Mouse (Mus musculus) skeletal muscle tissue, adult 2 months (tissue): ENCODE measurements around the gene Npdc1.
"Not testable (repeated sequence)": the region's sequence is repeated elsewhere in the genome, so short reads cannot be mapped to it uniquely, and the experiment has no call there.

Source experiments
- DNase-seq: peaks from one replicate; pipeline ENCODE4 v3.0.0-alpha.2; 2012; ENCODE audit warnings: low read depth, low spot score

Gene Npdc1

DNA sequence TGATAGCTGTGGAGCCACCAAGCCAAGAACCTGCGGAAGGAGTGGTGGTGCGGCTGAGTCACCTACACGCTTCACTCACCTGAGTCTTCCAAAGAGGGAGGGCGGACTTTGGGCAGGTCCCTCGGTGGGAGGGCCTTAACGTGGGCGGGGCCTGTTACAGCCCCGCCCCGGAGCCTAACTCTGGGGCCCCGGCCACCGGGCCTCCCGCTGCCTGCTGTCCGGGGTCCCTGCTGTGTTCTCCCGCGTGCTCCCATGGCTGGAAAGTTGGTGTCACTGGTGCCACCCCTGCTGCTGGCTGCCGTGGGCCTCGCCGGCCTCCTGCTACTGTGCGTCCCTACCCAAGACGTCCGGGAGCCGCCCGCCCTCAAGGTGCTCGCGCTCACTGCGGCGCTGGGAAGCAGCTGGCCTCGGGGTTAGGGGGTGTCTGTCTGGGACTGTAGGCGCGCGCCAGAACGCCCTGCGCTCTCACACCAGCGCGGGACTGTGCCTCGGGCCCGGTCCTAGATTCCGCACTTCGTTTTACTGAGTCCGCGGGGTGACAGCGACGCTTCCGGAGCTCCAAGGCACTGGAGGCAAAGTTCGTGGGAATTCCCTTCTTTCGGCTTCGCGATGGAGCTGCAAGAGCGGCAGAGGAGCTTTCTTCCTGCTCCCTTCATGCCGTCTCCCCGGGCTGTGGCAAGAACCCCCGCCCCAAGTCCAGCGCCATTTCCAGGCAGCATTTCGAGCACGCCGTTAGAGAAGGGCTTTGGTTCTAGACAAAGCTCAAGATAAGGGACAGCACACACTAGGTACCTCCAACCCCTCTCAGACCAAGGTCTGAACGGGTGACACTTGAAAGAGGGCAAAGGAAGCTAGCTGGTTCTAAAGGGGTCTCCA, 3.2 kb upstream of the Npdc1 start, which contains the start of gene Entpd2:
TSS of gene Entpd2 (plus strand) at position 154 of the 876 bp plus-strand sequence.
- DNase-seq = no peak

DNA sequence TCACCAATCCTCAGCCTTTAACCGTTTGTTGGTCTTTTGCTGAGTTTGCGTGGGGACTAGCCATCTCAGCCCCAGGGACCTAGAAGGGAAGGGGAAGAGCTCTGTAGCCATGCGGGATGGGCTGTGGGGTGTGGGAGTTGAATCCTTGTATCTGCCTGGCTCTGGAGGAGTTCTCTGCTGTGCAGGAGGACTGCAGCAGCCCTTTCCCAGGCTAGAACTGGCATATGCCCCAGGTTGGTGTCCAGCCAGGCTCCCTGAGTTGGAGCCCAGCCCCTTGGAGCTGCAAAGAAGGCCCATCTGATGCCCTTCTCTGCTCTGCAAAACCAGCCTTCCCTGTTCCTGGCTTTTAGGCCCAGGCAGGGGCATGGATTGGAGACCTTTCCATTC, 2.6 kb upstream of the Npdc1 start:
- no peak for DNase-seq

DNA sequence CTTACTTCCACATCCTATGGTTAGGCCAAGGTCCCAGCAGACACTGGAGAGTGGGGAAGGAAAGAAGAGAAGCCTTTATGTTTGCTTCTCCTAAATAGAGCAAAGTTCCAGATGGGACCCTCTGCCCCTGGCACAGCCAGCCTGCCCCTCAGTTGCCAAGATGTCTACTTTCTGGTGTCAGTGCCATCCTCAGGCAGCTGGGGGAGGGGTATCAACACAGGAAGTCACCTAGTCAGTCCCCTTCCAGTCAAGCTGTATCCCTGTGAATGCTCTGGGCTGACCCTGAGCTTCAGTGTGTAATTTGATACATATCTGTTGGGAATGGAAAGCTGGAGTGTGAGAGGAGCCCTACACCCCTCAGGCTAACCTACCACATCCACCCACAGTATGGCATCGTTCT, 2.1 kb upstream of the Npdc1 start:
- DNase-seq = no peak

DNA sequence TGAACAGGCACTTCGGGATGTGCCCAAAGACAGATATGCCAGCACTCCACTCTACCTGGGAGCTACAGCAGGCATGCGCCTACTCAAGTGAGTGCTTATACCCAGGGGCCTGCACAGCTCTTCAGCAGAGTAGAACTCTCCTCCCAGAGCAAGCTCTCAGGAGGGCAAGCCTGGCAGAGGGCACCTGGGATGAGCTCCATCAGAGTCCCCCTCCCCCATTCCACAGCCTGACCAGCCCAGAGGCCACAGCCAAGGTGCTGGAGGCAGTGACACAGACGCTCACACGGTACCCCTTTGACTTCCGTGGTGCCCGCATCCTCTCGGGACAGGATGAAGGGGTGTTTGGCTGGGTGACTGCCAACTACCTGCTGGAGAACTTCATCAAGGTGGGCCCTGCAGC, 1.1 kb upstream of the Npdc1 start:
- DNase-seq = no peak

DNA sequence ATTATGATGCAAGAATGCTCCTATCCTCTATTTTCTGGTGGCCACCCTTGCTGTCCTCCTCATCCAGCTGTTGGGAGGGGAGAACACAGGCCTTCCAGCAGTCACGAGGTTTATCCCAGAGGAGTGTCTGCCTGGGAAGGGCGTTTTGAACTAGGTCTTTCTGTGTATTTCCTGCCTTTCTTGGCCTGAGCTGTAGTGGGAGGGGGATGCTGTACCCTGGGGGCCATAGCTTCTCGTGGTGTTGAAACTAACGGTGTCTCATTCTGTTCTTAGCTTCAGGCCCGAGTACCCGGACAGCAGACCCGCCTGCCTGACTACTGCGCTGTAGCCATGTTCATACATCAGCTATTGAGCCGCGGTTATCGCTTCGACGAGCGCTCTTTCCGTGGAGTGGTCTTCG, 1.1 kb downstream of the Npdc1 start:
- peak; percentile 82 for DNase-seq

DNA sequence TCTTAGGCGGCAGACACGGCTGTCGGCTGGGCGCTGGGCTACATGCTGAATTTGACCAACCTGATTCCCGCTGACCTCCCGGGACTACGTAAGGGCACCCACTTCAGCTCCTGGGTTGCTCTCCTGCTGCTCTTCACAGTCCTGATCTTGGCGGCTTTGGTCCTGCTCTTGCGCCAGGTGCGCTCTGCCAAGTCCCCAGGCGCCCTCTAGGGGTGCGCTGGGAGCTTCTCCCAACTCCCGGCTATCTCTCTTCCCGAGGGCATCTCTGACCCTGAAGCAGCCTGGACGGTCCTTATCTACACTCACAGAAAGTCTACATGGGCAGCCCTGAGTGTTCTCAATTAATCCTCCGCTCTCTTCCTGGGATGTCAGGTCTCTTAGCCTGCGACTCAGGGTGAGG, 1.6 kb downstream of the Npdc1 start:
- DNase-seq = peak; percentile 57

DNA sequence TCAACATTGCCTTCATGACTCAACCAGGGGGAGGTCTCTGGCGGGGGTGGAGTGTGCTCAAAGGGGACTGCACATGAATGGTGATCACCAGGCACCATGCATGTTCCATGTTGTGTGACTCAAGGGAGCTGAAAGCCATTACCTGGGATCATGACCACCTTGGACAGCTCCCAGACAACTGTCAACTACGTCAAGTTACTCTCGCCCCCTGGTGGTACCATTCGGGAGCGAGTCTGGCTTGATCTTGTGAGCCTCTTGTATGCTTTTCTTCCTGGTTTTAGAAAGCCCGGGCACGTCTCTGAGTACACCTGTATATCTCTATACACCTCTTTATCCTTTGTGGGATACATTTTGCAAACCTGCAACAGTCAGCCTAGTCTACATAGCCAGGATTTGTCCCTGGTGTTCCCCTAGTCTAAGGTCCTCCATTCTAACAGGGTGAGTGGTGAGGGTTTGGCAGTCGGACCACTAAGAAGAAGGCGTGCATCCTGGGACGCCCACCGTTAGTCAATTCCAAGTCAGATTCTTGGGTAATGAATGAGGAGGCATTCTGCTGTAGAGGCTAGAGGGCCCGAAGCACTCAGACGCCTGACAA, 3.3 kb downstream of the Npdc1 start:
- DNase-seq = no peak

DNA sequence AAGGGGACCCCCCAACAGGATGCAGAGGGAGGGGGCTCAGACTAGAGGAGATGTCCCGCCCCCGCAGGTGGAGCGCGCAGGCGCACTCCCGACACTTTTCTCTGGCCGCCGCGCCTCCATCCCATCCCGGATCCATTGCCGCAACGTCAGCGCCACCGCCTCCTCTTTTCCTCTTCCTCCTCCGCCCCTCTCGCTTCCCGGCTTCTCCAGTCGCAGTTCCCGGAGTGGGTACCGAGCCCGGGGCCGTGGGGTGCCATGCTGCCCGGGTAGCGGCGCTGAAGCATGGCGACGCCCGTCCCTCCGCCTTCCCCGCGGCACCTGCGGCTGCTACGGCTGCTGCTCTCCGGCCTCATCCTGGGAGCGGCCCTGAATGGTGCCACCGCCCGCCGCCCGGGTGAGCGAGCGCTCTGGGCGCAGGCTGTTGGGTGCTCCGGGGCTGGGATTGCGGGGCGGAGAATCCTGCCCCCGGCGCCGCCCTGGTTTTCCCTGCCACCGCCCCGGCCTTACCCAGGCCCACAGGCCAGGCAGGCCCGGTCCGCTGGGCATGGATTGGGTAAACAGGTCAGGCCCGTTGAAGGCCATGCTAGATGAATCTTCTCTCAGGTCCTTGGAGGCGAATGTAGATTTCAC, 3.9 kb downstream of the Npdc1 start:
- DNase-seq = no peak

DNA sequence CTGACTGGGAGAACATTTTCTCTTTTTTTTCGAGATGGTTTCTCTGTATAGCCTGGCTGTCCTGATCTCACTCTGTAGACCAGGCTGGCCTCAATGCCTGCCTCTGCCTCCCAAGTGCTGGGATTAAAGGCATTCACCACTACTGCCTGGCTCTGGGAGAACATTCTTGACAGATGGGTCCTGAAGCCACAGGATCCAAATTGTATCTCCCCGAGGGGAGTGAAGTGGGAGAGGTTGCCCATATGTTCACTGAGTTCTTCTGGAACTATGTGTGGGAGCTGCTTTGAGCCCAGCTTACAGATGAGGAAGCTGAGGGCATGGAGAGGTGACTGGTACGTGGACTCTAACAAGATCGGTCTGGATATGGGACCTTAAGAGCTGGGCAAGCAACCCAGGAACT, 4.8 kb downstream of the Npdc1 start:
- DNase-seq = no peak

DNA sequence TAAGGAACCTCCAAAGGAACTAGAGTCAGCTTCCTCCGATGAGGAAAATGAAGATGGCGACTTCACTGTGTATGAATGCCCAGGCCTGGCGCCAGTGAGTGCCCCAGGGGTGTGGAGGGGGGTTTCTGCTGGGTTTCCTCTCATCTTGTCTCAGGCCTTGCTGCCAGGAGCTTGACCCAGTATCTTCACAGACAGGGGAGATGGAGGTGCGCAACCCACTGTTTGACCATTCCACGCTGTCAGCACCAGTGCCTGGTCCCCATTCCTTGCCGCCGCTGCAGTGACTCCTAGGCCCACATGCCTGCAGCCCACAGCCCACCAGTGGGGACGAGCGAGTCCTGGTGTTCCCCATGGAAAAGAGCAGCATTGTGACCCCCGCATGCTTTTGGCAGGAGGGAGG, 9.8 kb downstream of the Npdc1 start:
- DNase-seq = no peak

DNA sequence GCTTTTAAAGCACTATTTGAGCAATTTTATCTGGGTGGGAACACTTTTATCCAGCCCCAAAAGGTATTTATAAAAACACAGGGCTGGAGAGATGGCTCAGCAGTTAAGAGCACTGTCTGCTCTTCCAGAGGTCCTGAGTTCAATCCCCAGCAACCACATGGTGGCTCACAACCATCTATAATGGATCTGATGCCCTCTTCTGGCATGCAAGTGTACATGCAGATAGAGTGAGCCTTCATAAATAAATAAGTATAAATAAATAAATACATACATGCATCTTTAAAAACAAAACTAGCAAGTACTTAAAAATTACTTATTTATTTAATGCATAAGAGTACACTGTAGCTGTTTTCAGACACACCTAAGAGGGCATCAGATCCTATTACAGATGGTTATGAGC, 14.3 kb downstream of the Npdc1 start:
- DNase-seq = not testable (repeated sequence)

DNA sequence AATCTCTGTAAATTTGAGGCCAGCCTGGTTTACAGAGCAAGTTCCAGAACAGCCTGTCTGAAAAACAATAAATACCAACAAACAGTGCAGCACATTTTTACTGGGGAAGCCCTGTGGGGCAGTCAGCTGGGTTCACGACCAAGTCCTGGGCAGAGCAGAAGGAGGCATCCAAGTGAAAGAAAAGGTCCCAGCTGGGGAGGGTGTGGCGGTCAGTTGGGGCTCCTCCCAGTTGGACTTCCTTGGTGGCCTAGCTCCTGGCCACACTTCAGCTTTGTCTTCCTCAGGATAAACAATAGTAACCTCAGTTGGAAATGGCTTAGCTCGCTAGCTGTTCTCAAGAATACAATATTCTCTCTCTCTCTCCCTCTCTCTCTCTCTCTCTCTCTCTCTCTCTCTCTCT, 18.3 kb downstream of the Npdc1 start:
- no peak for DNase-seq

DNA sequence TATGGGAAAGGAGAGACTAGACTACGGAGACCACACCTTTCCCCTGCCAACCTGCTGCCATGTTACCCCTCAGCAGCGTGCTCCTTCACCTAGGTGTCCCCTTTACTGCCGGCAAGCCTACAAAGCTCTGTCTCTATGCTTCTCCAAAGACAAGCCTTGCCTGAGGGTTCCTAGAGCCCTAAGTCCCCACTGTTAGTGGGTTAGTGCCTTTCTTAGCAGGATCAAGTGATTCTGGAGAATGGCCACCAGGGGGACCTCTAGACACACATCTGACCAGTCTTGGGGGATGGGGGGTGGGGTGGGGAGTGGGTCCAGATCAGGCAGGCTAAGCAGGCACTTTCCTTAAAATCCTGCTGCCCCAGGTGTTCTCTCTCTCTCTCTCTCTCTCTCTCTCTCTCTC, 22.7 kb downstream of the Npdc1 start:
- DNase-seq = no peak

DNA sequence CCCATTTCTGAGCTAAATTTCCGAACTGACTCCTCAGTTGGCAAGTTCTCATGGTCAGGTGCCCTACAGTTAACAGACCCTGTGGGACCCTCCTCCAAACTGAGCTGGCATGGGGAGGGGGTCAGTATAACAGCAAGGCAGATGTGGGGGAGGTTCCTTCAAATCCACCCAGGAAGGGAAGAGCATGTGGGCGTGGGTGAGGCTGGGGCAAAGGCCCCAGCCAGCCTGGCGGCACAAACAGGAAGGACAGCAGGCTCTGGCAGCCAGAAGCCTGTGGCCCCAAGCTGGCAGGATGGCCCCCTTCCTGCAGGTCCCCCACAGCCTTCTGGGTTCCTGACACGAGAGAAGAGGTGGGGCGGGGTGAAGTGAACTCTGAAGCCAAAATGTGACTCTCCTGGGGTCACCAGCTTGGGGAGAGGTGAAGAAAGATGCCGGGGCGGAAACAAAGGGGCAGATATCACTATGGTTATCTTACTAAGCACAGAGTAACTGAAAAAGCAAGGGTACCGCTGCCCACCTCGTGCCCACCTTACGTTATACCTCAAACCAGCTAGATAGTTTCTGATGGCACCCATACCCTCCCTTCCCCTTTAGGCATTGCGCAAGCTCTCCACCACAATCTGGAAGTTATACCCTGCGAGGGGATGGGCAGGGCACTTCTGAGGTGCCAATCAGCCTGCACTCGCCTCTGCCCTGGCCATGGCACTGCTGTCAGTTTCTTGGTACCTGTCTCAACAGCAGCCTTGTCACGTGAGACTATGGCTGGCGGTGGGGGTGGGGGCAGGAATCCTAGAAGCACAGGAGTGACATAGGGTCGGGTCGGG, 23.6 kb downstream of the Npdc1 start, which contains the start of gene Fut7:
TSS of gene Fut7 (plus strand) at position 681 of the 824 bp plus-strand sequence.
- no peak for DNase-seq

DNA sequence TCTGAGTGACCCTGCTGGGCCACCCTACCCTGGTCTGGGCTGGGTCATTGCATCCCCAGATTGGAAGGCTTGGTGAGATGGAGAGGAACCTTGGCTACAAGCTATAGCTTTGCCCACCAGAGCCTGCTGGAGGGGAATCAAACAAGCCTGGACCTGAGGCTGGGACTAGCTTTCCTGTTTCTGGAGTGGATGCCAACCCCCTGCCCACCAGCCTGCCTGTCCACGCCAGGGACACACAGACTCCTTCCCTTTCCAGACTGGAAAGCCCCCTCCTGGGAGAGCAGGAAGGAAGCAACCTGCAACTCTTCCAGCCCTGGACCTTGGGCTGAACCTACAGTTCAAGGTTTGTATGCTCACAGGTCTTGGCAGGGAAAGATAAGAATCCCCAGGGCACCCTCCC, 24.5 kb downstream of the Npdc1 start:
- no peak for DNase-seq

DNA sequence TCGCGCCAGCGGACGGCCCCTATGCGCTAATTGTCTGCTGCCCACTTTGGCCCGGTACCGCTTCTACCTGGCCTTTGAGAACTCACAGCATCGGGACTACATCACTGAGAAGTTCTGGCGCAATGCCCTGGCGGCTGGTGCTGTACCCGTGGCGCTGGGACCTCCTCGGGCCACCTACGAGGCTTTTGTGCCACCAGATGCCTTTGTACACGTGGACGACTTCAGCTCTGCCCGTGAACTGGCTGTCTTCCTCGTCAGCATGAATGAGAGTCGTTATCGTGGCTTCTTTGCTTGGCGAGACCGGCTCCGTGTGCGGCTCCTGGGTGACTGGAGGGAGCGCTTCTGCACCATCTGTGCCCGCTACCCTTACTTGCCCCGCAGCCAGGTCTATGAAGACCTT, 26.3 kb downstream of the Npdc1 start:
- DNase-seq = no peak

DNA sequence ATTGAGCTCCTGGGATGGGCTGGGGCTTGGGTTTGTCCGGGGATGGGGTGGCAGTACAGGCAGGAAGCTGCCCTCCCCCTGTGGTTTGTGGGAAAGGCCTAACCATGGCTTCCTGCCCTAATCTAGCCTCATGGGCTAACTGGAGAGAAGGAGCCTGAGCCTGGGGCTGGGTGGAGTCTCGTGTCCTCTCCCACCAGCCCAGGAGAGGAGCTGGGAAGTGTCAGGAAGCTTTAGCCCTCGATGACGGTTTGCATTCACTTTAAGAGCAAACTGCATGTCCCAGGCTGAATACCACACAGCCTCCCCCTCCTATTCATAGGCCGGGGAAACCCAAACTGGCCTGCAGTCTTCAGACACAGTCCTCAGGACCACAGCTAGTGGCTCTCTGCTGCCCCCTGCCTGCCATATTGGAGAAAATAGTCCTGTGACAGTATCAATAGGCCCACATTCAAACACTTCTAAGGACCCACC, 27.6 kb downstream of the Npdc1 start:
- peak; percentile 58 for DNase-seq

DNA sequence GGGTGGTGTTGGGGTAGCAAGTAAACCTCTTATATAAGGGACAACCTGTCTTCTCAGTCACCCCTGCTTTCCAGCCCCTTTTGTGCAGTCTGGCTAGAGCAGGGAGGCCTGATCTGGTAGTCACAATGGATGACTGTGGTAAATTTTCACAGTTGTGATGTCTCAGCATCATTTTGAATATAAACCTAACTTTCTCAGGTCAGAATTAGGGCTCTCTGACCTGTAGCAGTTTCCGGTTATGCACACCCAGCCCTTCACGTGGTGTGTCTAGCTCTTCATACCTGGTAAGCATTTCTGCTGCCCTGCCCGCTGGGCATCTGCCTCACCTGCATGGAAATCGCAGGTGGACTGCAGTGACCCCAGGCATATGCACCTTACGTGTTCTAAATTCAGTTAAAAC, 28.1 kb downstream of the Npdc1 start:
- DNase-seq = no peak

DNA sequence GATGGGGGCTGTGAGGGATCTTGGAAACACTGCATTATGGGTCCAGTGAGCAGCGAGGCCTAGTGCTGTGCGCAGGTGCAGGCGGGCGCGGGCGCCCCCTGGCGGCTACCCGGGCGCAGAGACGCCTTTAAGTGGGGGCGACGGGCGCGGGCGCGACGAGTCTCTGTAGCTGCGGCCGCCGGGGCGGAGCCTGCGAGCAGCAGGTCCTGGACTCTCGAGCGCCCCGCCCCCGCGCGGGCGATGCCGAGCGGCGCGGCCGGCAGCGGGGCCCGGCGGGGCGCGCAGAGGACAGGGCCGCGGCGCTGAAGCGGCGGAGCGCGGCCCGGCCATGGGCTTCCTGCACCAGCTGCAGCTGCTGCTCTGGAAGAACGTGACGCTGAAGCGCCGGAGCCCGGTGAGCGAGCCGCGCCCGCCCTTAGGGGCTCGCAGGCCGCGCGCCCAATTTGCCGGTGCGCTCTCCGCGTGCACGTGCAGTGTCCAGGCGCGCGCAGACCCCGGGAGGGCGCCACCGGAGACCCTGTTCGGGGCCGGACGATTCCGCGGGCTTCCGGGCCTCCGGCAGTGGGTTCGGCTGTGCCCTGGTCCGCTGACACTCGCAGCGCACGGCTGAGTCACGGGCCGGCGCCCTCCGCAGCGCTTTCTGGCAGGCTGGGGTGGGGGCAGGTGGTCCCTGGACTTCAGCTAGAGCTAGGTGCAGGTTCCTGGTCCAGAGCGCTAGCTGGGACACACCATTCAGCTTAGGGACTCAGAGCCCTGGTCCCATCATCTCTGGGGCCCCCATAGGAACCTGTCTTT, 29.5 kb downstream of the Npdc1 start, which contains the start of gene Abca2:
TSS of gene Abca2 (plus strand) at position 262 of the 795 bp plus-strand sequence.
- peak; percentile 90 for DNase-seq

DNA sequence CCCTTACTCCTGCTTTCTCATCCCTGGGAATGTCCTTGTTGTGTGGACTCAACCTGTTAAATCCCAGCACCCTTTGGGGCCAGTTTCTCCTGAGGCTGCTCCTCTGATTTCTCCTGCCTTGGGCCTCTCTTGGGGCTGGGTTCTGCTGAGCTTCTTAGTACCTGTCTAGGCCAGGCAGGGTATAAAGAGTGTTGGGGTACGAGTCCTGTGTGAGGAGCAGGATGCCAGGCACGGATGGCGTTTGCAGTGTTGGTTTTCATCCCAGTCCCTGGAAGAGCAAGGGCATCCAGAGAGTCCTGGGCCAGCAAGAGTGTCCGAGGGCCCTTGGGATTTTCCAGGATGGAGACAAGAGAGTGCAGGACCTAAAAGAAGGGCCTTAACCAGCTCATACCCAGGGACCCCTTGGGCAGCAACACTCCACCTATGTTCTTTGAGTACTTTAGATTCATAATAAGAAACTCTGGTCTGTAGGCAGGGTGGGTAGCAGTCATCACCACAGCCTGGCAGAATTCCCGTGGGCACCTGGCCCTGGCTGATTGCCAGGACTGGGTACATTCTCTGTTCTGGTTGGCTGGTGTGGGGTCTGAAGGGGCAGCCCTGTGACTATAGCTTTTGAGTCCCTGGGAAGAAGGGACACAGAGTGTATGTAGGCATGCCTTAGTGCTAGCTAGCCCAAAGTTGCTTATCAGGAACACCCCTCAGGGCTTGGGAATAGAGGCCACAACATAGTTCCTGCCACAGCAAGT, 30.5 kb downstream of the Npdc1 start:
- no peak for DNase-seq
